Mouse (Mus musculus): ENCODE measurements around the gene Six6. TPM values are rescaled to one million over a fixed set of nuclear protein-coding genes. Genes with fewer than 3 reads are reported as not detected.

Six6 gene
- not detected in 2 replicates for polyA plus RNA-seq (2015; fragmentation: Nextera tagmentation; extraction: Ambion mirVana)

GRCm38 (mm10) chr12:72939616-72940015 is at the start of gene Six6:
Gene Six6 (plus strand): TSS chr12:72939892.

GRCm38 (mm10) chr12:72940071-72940821 is 554 bp downstream of the Six6 start, which contains the start of gene 4930447C04Rik:
Gene 4930447C04Rik (minus strand): TSS chr12:72940774.

Other genes with a start within 250 kb of the Six6 start
- 75.2 and 77.2 TPM in 2 replicates for gene Ppm1a, start 182.4 kb upstream of the Six6 start, polyA plus RNA-seq (2015; fragmentation: Nextera tagmentation; extraction: Ambion mirVana)
- gene 4930447C04Rik, start 882 bp downstream of the Six6 start, polyA plus RNA-seq (2015; fragmentation: Nextera tagmentation; extraction: Ambion mirVana): 2.4 and 3.2 TPM in 2 replicates
- 50.2 and 52.4 TPM in 2 replicates for gene Six1, start 114.0 kb downstream of the Six6 start, polyA plus RNA-seq (2015; fragmentation: Nextera tagmentation; extraction: Ambion mirVana)
- 3.3 and 4.1 TPM in 2 replicates for gene Six4, start 173.6 kb downstream of the Six6 start, polyA plus RNA-seq (2015; fragmentation: Nextera tagmentation; extraction: Ambion mirVana)
- 23.5 and 24.8 TPM in 2 replicates for gene Mnat1, start 183.8 kb downstream of the Six6 start, polyA plus RNA-seq (2015; fragmentation: Nextera tagmentation; extraction: Ambion mirVana)